Mouse (Mus musculus) thymus, adult 18-20 months (tissue): ENCODE measurements around the gene Lrrc20.
"Not testable (repeated sequence)": the region's sequence is repeated elsewhere in the genome, so short reads cannot be mapped to it uniquely, and the experiment has no call there.

Source experiments
- DNase-seq, 2 experiments: peaks; one replicate each; pipeline ENCODE4 v3.0.0; 2022; ENCODE audit warnings: mixed read lengths in 2 of 2

Lrrc20 gene

DNA sequence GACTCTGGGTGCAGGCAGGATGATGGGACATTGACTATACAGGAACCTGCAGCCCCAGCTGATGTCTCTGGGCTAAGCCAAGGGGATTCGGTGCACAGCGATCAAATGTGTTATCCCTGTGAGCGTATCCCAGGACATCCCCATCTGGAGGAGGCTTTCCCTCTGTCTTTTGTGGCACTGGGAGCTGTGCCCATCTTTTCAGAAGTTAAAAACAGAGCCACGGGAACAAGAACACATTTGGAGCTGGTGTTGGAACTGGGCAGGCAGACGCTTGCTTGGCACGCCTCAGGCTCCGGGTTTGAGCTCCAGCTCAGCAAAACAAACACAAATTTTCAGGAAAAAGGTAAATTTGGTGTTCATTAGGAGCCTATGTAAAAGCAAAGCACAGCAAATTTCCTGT lies 122.4 kb downstream of the Lrrc20 start:
- DNase-seq = no peak

DNA sequence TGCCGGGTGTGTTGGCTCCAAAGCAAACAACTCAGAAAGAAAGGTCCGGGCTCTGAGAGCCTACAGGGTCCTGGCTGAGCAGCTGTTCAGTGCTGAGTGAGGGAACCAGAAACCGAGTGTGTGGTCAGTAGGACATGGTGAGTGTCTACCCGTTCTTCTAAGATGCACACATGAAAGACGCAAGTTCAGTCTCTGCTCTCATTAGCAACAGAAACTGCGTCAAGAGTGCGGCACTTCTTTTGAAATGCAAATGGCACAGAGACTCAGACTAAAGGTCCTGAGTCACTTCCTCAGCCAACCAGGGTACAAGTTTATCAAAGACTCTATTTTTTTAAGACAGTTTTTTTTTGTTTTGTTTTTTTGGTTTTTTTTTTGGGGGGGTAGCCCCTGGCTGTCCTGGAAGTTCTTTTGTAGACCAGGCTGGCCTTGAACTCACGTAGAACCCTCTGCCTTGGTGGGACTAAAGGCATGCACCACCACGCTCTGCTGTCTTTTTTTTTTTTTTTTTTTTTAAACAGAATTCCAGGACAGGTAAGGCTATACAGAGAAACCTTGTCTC lies 124.0 kb downstream of the Lrrc20 start:
- DNase-seq = no peak

DNA sequence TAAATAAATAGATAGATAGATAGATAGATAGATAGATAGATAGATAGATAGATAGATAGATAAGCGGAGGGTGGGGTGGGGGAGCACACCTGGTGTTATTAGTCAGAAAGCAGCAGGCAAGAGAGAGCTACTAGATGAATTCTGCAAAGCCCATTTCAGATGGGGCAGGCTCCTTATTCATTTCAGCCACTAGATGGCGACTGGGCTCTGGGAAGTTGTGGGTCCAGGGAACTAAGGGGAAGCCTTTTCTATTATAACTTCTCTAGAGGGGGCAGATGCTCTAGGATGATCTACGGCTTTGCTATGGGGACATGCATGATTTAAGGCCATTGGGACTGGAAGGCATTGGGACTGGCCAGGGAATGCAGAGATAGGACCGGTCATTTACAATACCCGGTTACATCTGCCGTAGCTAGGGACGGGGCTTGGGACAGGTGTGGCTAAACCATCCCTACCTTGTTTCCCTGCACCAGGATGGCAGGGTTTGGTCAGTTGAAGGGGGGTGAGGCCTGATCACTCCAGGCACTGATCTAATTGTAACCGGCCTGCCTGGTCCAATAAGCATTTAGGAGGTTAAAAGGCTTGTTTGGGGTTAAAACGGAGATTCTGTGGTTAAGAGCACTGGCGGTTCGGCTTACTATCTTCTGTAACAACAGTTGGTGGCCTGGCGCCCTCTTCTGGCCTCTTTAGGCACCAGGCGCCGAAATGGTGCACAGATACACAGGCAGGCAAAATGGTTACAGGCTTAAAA lies 126.9 kb downstream of the Lrrc20 start:
- peak in 1 of 2 experiments; percentile 16 for DNase-seq

DNA sequence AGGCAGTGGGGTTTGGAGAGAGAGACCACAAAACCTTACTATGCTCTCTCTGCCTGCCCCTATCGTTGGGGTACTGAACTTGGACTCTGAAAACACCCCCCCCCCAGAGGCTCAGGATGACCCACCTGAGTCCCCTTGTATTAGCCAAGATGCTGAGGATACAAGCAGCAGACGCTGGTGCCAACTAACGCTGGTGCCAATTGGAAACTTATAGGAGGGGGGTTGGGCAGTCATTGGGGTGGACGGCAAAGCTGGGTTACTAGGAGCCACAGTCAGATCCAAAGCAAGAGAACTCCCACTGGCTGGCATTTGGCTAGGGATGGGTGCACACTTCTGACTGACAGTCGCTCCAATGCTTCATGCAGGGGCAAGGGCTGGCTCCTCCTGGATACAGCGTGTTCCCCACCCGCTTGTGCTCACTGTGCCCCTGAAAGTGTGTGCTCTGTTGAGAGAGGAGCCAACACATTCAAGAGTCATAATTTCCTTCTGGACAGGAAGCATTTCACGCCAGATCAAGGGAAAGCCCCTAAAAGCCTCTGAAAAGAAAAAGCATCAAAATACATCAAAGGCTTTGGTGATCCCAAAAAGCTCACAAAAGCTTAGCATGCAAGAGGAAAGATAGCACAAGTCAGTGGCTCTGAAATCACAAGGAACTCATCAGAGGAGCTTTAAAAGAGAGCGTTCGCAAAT lies 128.9 kb downstream of the Lrrc20 start:
- DNase-seq = no peak

DNA sequence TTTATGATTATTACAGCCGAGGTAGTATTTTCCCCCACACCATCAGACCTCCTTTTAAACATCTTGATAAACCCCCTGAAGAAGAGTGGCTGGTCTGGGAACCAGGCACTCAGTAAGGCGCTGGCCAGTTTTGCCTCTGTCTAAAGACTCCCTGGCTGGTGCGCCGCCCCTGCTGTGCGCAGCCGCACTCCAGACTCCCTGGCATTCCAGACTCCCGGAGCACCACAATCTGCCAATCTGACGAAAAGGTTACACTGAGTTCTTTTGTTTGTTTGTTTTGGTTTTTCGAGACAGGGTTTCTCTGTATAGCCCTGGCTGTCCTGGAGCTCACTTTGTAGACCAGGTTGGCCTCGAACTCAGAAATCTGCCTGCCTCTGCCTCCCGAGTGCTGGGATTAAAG lies 129.8 kb downstream of the Lrrc20 start:
- DNase-seq = not testable (repeated sequence)

DNA sequence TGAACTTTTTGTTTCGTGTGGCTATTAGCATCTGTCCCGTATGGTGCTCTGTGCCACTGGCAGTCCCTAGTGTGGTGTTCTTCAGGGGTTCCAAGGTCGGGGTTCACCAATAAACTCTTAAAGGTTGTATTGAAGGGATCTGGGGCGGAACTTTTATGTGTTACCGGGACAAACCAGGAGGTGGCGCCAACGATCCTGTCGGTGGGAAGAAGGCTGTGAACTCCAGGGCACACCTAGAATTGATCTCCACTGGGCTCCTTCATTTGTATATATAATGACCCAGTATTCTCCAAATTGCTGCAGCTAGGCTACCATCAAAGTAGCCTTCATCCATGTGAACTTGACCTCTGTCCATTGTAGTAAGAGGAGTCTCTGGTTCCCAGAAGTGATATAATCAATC lies 130.2 kb downstream of the Lrrc20 start:
- no peak for DNase-seq

DNA sequence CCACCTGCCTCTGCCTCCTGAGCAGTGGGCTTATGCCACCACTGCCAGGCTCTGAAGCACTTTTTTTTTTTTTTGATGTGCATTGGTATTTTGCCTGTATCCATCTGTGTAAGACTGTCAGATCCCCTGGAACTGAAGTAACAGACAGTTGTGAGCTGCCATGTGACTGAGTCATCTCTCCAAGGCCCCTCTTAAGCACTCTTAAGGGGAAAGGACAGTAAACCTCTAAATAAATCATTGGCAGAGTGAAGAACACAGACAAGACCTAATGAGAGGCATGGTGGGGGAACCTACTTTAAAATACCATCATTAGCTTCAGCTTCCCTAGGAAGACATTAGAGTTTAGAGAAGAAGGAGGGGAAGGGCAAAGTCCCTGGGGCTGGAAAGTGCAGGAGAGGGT lies 132.6 kb downstream of the Lrrc20 start:
- DNase-seq = no peak

DNA sequence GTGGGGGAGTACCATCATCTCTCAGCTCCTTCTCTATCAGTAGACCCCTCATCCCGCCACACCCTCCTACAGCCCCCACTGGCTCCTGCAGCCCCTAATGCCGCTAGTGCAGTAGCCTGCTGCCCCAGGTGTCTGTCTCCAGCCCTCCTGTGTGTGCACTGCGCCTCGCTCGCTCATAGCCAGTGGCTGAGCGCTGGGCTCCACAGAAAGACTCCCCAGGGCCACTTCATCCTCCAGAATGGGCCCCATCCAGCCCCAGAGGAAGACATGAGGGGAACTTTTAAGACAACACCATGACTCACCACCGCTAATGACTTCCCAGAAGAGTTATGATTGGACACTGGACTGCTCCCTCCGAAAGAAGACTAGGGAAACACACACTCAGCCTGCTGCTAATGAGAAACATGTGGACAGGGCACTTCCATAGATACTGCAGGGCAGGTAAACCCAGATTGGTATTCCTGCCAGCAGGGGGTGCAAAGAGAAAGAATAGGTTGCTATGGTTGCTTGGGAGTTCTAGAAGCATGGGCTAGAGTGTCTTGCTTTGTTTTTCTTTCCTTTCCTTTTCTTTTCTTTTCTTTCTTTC lies 135.1 kb downstream of the Lrrc20 start:
- no peak for DNase-seq

DNA sequence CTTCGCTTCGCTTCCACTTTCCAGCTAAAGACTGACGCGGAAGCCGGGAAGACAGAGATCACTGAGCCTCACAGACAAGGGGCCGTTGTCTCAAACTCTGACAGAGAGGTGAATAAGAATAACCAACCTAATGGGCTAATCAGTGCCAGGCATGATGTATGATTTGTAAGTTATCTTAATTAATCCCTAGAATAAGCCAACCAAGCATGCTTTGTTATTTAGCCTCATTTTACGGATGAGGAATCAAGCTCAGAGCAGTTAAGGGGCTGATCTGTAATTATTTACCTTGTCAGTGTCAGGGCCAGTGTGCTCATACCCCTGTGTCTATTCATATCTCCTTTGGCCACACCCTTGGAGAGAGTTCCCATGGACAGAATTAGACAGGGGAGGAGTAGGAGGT lies 138.7 kb downstream of the Lrrc20 start:
- no peak for DNase-seq

DNA sequence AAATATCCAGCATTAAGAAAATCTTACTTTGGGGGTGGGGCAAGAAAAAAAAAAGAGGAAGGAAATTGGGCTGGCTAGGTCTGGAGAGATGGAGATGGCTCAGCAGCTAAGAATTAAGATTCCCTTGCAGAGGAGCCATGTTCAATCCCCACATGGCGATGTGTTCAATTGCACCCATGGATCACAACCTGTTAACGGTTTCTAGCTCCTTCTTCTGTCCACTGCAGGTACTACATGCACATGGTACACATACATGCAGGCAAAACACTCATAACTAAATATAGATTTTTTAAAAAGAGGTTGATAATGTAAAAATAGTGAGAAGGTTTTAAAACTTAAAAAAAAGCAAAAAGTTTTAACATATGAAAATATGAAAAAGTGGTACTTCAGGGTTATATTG lies 142.9 kb downstream of the Lrrc20 start:
- DNase-seq = no peak

DNA sequence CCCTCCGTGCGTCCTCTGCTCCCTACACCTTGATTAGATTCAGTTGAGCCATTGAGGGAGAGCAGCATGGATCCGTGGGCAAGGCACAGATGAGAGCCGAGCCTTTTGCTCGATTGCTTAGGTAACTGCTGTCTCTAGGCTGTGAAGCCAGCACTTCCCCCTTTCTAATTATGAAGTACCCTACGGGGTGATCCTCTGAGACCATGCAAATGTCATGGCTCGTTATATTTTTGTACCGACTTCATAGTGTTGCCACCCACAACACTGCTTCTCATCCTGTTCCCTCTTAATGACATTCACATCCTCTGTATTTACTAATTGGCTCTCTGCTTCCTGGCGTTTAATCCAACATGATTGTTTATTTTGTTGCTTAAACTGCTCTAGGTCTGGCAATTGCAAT lies 146.1 kb downstream of the Lrrc20 start:
- no peak for DNase-seq

DNA sequence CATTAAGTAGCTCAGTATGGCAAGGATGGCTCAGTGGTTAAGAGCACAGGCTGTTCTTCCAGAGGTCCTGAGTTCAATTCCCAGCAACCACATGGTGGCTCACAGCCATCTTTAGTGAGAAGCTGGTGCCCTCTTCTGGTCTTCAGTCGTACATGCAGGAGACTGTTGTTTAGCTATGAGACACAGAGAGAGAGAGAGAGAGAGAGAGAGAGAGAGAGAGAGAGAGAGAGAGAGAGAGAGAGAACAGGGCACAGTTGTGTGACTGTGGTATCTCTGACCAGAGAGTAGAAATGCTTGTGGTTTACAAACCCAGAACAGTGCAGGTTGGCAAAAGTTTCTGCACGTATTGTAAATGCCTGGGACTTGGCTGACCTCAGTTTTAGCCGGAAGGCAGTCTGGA lies 148.3 kb downstream of the Lrrc20 start:
- not testable (repeated sequence) for DNase-seq

DNA sequence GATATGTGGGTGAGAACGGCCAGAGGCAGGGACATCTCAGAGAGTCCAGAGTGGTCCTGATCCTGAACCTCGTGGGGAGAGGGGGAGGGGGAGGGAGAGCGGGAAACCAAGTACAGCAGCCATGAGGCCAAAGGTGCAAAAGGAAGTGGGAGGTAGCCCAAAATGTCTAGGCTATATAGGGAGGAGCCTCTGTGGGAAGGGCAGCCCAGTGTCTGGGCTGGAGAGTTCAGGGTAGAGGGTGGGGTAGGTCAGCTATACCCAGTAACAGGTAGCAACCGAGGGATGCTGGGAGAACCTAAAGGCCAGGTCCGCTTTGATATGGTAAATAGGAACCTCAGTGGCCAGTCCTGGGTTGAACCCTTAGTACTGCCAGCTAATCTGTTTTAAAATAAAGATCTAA lies 149.2 kb downstream of the Lrrc20 start:
- no peak for DNase-seq

DNA sequence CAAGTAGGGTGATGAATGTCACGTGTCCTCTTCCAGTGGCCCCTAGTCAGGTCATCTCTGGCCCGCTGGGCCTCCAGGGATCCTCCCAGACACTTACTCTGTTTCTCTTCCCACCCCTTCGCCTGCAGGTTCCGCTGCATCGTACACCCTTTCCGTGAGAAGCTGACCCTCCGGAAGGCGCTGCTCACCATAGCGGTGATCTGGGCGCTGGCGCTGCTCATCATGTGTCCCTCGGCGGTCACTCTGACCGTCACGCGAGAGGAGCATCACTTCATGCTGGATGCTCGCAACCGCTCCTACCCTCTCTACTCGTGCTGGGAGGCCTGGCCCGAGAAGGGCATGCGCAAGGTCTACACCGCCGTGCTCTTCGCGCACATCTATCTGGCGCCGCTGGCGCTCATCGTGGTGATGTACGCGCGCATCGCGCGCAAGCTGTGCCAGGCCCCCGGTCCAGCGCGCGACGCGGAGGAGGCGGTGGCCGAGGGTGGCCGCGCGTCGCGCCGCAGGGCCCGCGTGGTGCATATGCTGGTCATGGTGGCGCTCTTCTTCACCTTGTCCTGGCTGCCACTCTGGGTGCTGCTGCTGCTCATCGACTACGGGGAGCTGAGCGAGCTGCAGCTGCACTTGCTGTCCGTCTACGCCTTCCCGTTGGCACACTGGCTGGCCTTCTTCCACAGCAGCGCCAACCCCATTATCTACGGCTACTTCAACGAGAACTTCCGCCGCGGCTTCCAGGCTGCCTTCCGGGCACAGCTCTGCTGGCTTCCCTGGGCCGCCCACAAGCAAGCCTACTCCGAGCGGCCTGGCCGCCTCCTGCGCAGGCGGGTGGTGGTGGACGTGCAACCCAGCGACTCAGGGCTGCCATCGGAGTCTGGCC lies 150.0 kb downstream of the Lrrc20 start:
- no peak for DNase-seq

DNA sequence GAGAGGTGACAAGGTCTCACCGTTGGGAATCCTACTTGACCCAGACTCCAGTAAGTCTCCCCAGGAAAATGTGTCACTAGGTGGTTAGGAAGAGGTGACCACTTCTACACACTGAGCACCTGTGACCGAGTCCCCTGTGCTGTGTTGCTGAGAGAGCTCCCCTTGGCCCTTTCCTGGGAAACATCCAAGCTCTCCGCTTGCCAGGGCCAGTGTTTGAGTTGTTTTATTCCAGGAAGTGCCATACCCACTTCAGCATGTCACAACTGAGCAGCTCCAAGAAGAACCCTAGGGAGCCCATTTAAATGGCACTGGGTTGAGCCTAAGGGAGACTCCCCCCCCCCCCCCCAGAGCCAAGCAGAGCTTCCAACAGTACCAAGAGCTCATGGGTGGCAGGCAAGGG lies 150.9 kb downstream of the Lrrc20 start:
- no peak for DNase-seq

DNA sequence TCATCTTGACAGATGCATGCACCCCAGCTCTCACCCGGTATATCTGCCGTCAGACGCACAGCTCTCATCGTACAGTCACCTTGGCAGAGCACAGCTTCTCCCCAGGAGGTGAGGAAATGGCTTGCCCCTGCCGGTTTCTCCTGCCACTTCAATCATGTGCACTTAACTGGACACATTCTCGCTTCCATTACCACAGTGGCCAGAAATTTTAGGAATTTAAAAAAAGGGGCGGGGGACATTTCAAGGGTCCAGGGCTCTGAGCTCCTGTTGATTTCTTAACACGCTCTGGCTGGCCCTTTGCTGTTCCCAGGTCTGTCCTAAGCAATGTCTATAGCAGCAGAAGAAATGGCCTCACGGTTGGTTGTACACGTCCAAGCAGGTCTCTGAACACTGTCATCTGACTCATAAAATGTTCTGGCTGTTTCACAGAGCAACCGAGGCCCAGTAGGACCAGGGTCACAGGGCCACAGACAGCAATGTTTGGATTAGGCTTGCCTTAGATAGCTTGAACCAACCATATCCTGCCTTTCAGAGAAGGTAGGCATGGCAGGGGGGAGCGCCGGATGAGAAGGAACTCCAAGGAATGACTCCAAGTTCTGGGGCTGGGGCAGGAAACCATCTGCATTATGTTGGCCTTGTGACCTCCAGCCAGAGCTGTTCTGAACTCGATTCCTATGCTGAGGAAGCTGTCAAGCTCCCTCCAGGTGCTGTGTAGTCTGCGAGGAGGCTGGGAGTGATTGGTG lies 151.8 kb downstream of the Lrrc20 start:
- no peak for DNase-seq

DNA sequence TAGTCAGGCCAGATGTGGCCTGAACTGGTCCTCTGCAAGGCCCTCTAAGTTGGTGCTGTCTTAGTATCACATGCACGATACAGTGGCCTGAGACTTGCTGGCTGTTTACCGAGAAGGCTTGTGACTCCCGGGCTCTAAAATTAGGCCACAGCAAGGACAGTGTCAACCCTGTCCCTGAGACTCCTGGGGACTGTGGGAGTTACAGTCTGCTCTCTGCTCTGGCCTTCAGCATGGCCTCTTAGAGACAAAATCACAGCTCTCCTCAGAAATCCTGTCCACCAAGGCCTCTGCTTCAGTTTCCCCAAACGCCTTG lies 152.3 kb downstream of the Lrrc20 start:
- DNase-seq = no peak
